Mouse (Mus musculus): ENCODE results near the gene Tyrp1. TPM values are rescaled to one million over a fixed set of nuclear protein-coding genes. Genes with fewer than 3 reads are reported as not detected.

Tyrp1 gene
- polyA plus RNA-seq, 1 experiment from 2014 or later: not detected

- WGBS: 62% methylated on average over 3 of the region's 3 CpGs
- no peak overlapping the region for H3K27ac ChIP-seq (replicated peaks in 1 of 2; ENCODE audit: control insufficient read depth in 1 of 2, insufficient read depth in 1 of 2, low read depth in 2 of 2, low read length in 2 of 2)
- ATAC-seq (ENCODE audit: insufficient number of reproducible peaks, insufficient read depth, low FRiP score, low read depth): no peak
- no peaks in the 10 kb centered on the region for H3K9me3 ChIP-seq (ENCODE audit: control insufficient read depth, low read length)
- H3K27me3 ChIP-seq (ENCODE audit: control insufficient read depth, insufficient read depth, low read length): no peaks in the 10 kb centered on the region
- H3K4me1 ChIP-seq (ENCODE audit: control insufficient read depth in 2 of 2, insufficient read depth in 2 of 2, low read length in 2 of 2): no peaks in the 10 kb centered on the region
- no peak overlapping the region for H3K4me2 ChIP-seq (ENCODE audit: low read length)
- H3K36me3 ChIP-seq (ENCODE audit: control insufficient read depth, insufficient read depth, low read length): no peaks in the 10 kb centered on the region
- H3K4me3 ChIP-seq (ENCODE audit: control insufficient read depth in 1 of 2, insufficient read depth in 1 of 2, low read depth in 1 of 2, low read length in 2 of 2): no peak overlapping the region
- no peak overlapping the region for H3K9ac ChIP-seq (ENCODE audit: low read length)
Observed at GRCm38 (mm10) chr4:80846052-80846451, 12.1 kb downstream of the Tyrp1 start.

- no peak overlapping the region for H3K4me2 ChIP-seq (ENCODE audit: low read length)
- WGBS: 74% methylated on average over 7 of the region's 7 CpGs
Observed at GRCm38 (mm10) chr4:80852590-80853425, 18.9 kb downstream of the Tyrp1 start.

DNA sequence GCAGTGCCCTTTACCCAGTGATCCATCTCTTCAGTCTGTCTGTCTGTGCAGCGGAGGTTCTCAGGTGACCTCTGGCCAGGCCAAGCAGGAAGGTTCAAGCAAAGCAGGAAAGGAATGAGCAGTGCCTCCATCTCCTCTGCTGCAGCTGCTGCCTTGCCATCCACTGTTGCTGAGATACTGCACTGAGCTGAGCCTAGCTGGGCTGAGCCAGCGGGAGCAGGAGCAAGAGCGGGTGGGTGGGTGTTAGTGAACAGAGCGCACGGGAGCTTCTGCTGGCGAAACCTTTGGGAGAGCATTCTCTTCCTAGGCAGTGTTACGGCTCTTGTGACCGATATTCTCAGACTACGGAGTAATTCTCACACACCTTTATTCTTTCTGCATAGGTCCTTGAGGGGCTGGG lies 21.6 kb downstream of the Tyrp1 start:
- no peak overlapping the region for H3K4me2 ChIP-seq (ENCODE audit: low read length)
- H3K4me1 ChIP-seq (ENCODE audit: control insufficient read depth in 2 of 2, insufficient read depth in 2 of 2, low read length in 2 of 2): no peaks in the 10 kb centered on the region
- H3K9me3 ChIP-seq (ENCODE audit: control insufficient read depth, low read length): no peaks in the 10 kb centered on the region
- H3K27me3 ChIP-seq (ENCODE audit: control insufficient read depth, insufficient read depth, low read length): no peaks in the 10 kb centered on the region
- no peak overlapping the region for H3K27ac ChIP-seq (replicated peaks in 1 of 2; ENCODE audit: control insufficient read depth in 1 of 2, insufficient read depth in 1 of 2, low read depth in 2 of 2, low read length in 2 of 2)
- WGBS: 74% methylated on average over 9 of the region's 9 CpGs
- ATAC-seq (ENCODE audit: insufficient number of reproducible peaks, insufficient read depth, low FRiP score, low read depth): no peak
- no peaks in the 10 kb centered on the region for H3K36me3 ChIP-seq (ENCODE audit: control insufficient read depth, insufficient read depth, low read length)
- no peak overlapping the region for H3K9ac ChIP-seq (ENCODE audit: low read length)
- no peak overlapping the region for H3K4me3 ChIP-seq (ENCODE audit: control insufficient read depth in 1 of 2, insufficient read depth in 1 of 2, low read depth in 1 of 2, low read length in 2 of 2)

More at GRCm38 (mm10) chr4:80852590-80853425, 18.9 kb downstream of the Tyrp1 start:
- H3K27ac ChIP-seq (replicated peaks in 1 of 2; ENCODE audit: control insufficient read depth in 1 of 2, insufficient read depth in 1 of 2, low read depth in 2 of 2, low read length in 2 of 2): no peak overlapping the region
- no peaks in the 10 kb centered on the region for H3K36me3 ChIP-seq (ENCODE audit: control insufficient read depth, insufficient read depth, low read length)
- no peaks in the 10 kb centered on the region for H3K27me3 ChIP-seq (ENCODE audit: control insufficient read depth, insufficient read depth, low read length)
- no peak for ATAC-seq (ENCODE audit: insufficient number of reproducible peaks, insufficient read depth, low FRiP score, low read depth)
- H3K9me3 ChIP-seq (ENCODE audit: control insufficient read depth, low read length): no peaks in the 10 kb centered on the region
- no peaks in the 10 kb centered on the region for H3K4me1 ChIP-seq (ENCODE audit: control insufficient read depth in 2 of 2, insufficient read depth in 2 of 2, low read length in 2 of 2)
- no peak overlapping the region for H3K9ac ChIP-seq (ENCODE audit: low read length)
- no peak overlapping the region for H3K4me3 ChIP-seq (ENCODE audit: control insufficient read depth in 1 of 2, insufficient read depth in 1 of 2, low read depth in 1 of 2, low read length in 2 of 2)

DNA sequence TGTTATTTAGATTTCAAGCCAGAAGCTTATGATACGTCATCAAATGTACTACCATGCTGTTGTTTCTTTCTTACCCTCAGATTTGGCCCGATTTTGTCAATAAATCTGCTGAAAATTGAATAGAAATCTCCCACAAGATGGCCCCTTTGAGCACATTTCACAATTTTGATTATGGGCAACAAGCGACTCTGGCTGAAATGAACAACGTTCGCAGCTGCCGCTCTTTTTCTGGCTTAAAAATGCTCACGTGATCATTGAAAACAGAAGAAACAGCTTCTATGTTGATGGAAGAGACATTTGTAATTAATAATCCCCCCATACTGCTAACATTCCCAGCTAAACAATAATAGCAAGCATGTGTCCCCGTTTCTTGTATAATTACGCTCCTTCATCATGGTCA lies 29.0 kb downstream of the Tyrp1 start:
- peaks cover 0 to 3% of the 10 kb centered on the region in 2 experiments; a peak in 1 of 4 replicates for H3K4me1 ChIP-seq (ENCODE audit: control insufficient read depth in 2 of 2, insufficient read depth in 2 of 2, low read length in 2 of 2)
- no peak overlapping the region for H3K4me3 ChIP-seq (ENCODE audit: control insufficient read depth in 1 of 2, insufficient read depth in 1 of 2, low read depth in 1 of 2, low read length in 2 of 2)
- H3K9me3 ChIP-seq (ENCODE audit: control insufficient read depth, low read length): no peaks in the 10 kb centered on the region
- H3K27ac ChIP-seq (replicated peaks in 1 of 2; ENCODE audit: control insufficient read depth in 1 of 2, insufficient read depth in 1 of 2, low read depth in 2 of 2, low read length in 2 of 2): no peak overlapping the region
- 85% methylated on average over 9 of the region's 9 CpGs for WGBS
- no peak for ATAC-seq (ENCODE audit: insufficient number of reproducible peaks, insufficient read depth, low FRiP score, low read depth)
- no peaks in the 10 kb centered on the region for H3K27me3 ChIP-seq (ENCODE audit: control insufficient read depth, insufficient read depth, low read length)
- no peak overlapping the region for H3K4me2 ChIP-seq (ENCODE audit: low read length)
- no peak overlapping the region for H3K9ac ChIP-seq (ENCODE audit: low read length)
- no peaks in the 10 kb centered on the region for H3K36me3 ChIP-seq (ENCODE audit: control insufficient read depth, insufficient read depth, low read length)

DNA sequence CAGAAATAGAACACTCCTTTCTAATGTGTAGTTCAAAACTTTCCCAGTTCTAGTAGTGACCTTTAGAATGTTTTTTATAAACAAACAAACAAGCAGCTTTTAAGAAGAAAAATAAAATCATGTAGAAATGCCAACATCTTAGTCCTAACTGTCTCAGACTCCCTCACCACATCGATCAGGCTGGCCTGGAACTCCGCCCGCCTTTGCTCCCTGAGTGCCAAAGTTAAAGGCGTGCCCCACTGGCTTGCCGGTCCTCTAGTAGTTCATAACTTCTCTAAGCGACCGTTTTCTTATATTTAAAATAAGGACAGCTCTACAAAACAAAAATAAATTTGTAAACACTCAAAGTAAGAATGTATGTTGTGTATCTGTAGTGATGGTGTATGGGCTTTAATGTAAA lies 30.0 kb downstream of the Tyrp1 start:
- Histone ChIP-seq H3K36me3 (ENCODE audit: control insufficient read depth, insufficient read depth, low read length) (no peaks in the 10 kb centered on the region), H3K4me2 (ENCODE audit: low read length) (no peak overlapping the region), H3K9me3 (ENCODE audit: control insufficient read depth, low read length) (no peaks in the 10 kb centered on the region), H3K4me1 (ENCODE audit: control insufficient read depth in 2 of 2, insufficient read depth in 2 of 2, low read length in 2 of 2) (peaks cover 0 to 3% of the 10 kb centered on the region in 2 experiments; a peak in 1 of 4 replicates), H3K4me3 (ENCODE audit: control insufficient read depth in 1 of 2, insufficient read depth in 1 of 2, low read depth in 1 of 2, low read length in 2 of 2) (no peak overlapping the region), H3K27ac (replicated peaks in 1 of 2; ENCODE audit: control insufficient read depth in 1 of 2, insufficient read depth in 1 of 2, low read depth in 2 of 2, low read length in 2 of 2) (no peak overlapping the region), H3K27me3 (ENCODE audit: control insufficient read depth, insufficient read depth, low read length) (no peaks in the 10 kb centered on the region), H3K9ac (ENCODE audit: low read length) (no peak overlapping the region)
- ATAC-seq (ENCODE audit: insufficient number of reproducible peaks, insufficient read depth, low FRiP score, low read depth): no peak
- 61% methylated on average over 7 of the region's 7 CpGs for WGBS

DNA sequence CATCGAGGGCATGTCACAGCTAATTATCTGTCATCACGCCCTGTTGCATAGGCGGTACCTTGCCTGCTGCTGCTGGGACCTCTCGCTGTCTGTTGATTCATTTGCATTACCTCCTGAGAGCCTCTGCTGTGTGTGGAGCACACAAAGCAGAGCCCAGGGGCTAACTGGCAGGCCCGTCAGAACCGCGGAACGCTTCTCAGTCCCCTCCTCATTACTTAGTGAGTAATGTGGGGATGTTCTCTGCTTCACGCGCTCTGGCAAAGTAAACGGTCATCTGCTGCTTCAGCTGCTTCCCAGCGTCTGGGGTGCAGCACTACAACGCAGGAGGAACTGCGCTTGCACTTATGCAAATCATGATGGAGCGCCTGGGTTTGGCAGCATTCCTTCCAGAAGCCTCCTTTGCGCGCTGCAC lies 30.6 kb downstream of the Tyrp1 start:
- WGBS: 1% methylated on average over 17 of the region's 17 CpGs
- Histone ChIP-seq H3K4me3 (ENCODE audit: control insufficient read depth in 1 of 2, insufficient read depth in 1 of 2, low read depth in 1 of 2, low read length in 2 of 2) (peak overlapping the region; percentile 28 to 35), H3K4me2 (ENCODE audit: low read length) (peak overlapping the region; percentile 72), H3K27ac (replicated peaks in 1 of 2; ENCODE audit: control insufficient read depth in 1 of 2, insufficient read depth in 1 of 2, low read depth in 2 of 2, low read length in 2 of 2) (no peak overlapping the region), H3K9ac (ENCODE audit: low read length) (peak overlapping the region; percentile 47), H3K9me3 (ENCODE audit: control insufficient read depth, low read length) (no peaks in the 10 kb centered on the region), H3K4me1 (ENCODE audit: control insufficient read depth in 2 of 2, insufficient read depth in 2 of 2, low read length in 2 of 2) (peaks cover 0 to 3% of the 10 kb centered on the region in 2 experiments; a peak in 1 of 4 replicates), H3K27me3 (ENCODE audit: control insufficient read depth, insufficient read depth, low read length) (no peaks in the 10 kb centered on the region), H3K36me3 (ENCODE audit: control insufficient read depth, insufficient read depth, low read length) (no peaks in the 10 kb centered on the region)
- no peak for ATAC-seq (ENCODE audit: insufficient number of reproducible peaks, insufficient read depth, low FRiP score, low read depth)

DNA sequence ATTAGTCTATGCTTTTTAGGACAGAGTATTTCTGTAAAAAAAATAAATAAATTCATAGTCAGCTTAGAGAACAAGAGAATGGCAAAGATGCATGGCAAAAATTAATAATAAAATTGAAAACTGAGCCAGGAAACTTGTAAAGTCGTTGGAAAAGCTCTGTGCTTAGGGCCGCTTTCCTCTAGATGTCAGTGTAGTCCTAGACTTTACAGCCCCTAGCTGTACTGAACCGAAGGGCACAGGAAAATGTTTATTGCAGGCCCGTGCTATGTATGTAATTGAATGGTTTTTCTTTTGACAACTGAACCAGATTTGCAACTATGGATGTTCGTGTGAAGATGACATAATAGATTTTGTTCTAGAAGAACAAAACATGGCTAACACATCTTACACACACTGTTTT lies 32.1 kb downstream of the Tyrp1 start:
- peaks cover 0 to 3% of the 10 kb centered on the region in 2 experiments; a peak in 1 of 4 replicates for H3K4me1 ChIP-seq (ENCODE audit: control insufficient read depth in 2 of 2, insufficient read depth in 2 of 2, low read length in 2 of 2)
- 17% methylated on average over 5 of the region's 5 CpGs for WGBS
- no peak overlapping the region for H3K9ac ChIP-seq (ENCODE audit: low read length)
- no peaks in the 10 kb centered on the region for H3K36me3 ChIP-seq (ENCODE audit: control insufficient read depth, insufficient read depth, low read length)
- H3K9me3 ChIP-seq (ENCODE audit: control insufficient read depth, low read length): no peaks in the 10 kb centered on the region
- no peaks in the 10 kb centered on the region for H3K27me3 ChIP-seq (ENCODE audit: control insufficient read depth, insufficient read depth, low read length)
- ATAC-seq (ENCODE audit: insufficient number of reproducible peaks, insufficient read depth, low FRiP score, low read depth): no peak
- no peak overlapping the region for H3K27ac ChIP-seq (replicated peaks in 1 of 2; ENCODE audit: control insufficient read depth in 1 of 2, insufficient read depth in 1 of 2, low read depth in 2 of 2, low read length in 2 of 2)
- H3K4me3 ChIP-seq (ENCODE audit: control insufficient read depth in 1 of 2, insufficient read depth in 1 of 2, low read depth in 1 of 2, low read length in 2 of 2): no peak overlapping the region
- no peak overlapping the region for H3K4me2 ChIP-seq (ENCODE audit: low read length)

All from heart, embryonic 14.5 days (tissue).